9 mouse cellular contexts compared by ENCODE assay signal in genomic region chr4:82499725-82500577, GRCm38 (mm10).
DNase-seq lines count a peak whose midpoint lies in the region; ATAC-seq and TF ChIP-seq lines count a peak whose summit lies in the region.
"Had no signal": no experiment of that assay in that cellular context is flagged by ENCODE, and none has a peak within 500 bp of the region (broad histone marks: within the 10 kb centered on the region; RNA-seq: fewer than 3 reads in every experiment).

No protein-coding gene starts in this region.

- peaks cover 25% of the 10 kb centered on the region for H3K4me1 ChIP-seq in midbrain, embryonic 12.5 days
- peaks cover 10% of the 10 kb centered on the region; the same call in 1 of the 2 replicates for H3K4me1 ChIP-seq in midbrain, embryonic 11.5 days (ENCODE audit: control insufficient read depth, insufficient read depth, low read length)
- H3K4me1 ChIP-seq in limb, embryonic 12.5 days (replicated peaks): peaks cover 40% of the 10 kb centered on the region
- peaks cover 43% of the 10 kb centered on the region for H3K4me1 ChIP-seq in stomach, embryonic 16.5 days (ENCODE audit: control insufficient read depth, insufficient read depth, low read length)

- intact Hi-C loops in gastrocnemius, adult 2 months (cut with DNase I): loop anchor here (5.0 to 10.0 kb wide), 3 partner anchors 98 to 935 kb away; no protein-coding TSS in a partner anchor
- intact Hi-C loops in gastrocnemius, postnatal 14 days (cut with DNase I; ENCODE audit: low total_unique reads): no loop called here
- intact Hi-C loops in left cerebral cortex, postnatal 36 days (cut with DNase I): loop anchor here (5.0 to 10.0 kb wide), 4 partner anchors 37 to 935 kb away; no protein-coding TSS in a partner anchor

- H3K4me3 ChIP-seq in gastrocnemius, adult 2 months: peak overlapping the region; percentile 98
- H3K4me3 ChIP-seq in midbrain, embryonic 12.5 days: peak overlapping the region; percentile 21; the same call in 1 of the 2 replicates
- no peak overlapping the region for H3K4me3 ChIP-seq in midbrain, embryonic 11.5 days (ENCODE audit: low read depth, low read length)
- H3K4me3 ChIP-seq in limb, embryonic 12.5 days (replicated peaks): peak overlapping the region; percentile 27; the same call in 1 of the 2 replicates
- peak overlapping the region; percentile 24 for H3K4me3 ChIP-seq in stomach, embryonic 16.5 days (replicated peaks; ENCODE audit: low read length)

- no peak for TF ChIP-seq CTCF in gastrocnemius, adult 2 months (IDR thresholded peaks at IDR 0.05)

- H3K27ac ChIP-seq in gastrocnemius, adult 2 months: peak overlapping the region; percentile 100
- H3K27ac ChIP-seq in midbrain, embryonic 12.5 days (replicated peaks): no peak overlapping the region
- no peak overlapping the region for H3K27ac ChIP-seq in midbrain, embryonic 11.5 days (ENCODE audit: low read depth, low read length)
- H3K27ac ChIP-seq in limb, embryonic 12.5 days: no peak overlapping the region
- H3K27ac ChIP-seq in stomach, embryonic 16.5 days (ENCODE audit: low read length): no peak overlapping the region

- WGBS in midbrain, embryonic 12.5 days: 75% methylated on average over 9 of the region's 9 CpGs
- WGBS in midbrain, embryonic 11.5 days: 78% methylated on average over 9 of the region's 9 CpGs
- 70% methylated on average over 9 of the region's 9 CpGs for WGBS in limb, embryonic 12.5 days
- 46% methylated on average over 9 of the region's 9 CpGs for WGBS in stomach, embryonic 16.5 days

- no peak for ATAC-seq in midbrain, embryonic 12.5 days (ENCODE audit: low FRiP score, low read depth)
- no peak for ATAC-seq in midbrain, embryonic 11.5 days (ENCODE audit: low FRiP score)
- no peak for ATAC-seq in limb, embryonic 12.5 days (ENCODE audit: insufficient number of reproducible peaks, insufficient read depth, low FRiP score, low TSS enrichment, low read depth)
- ATAC-seq in stomach, embryonic 16.5 days (ENCODE audit: insufficient read depth, low FRiP score): no peak

- H3K36me3 ChIP-seq in midbrain, embryonic 12.5 days: peaks cover 12% of the 10 kb centered on the region; the same call in 1 of the 2 replicates
- peaks cover 6% of the 10 kb centered on the region for H3K36me3 ChIP-seq in midbrain, embryonic 11.5 days (ENCODE audit: control insufficient read depth, insufficient read depth, low read length)
- peaks cover 32% of the 10 kb centered on the region for H3K36me3 ChIP-seq in limb, embryonic 12.5 days
- H3K36me3 ChIP-seq in stomach, embryonic 16.5 days (ENCODE audit: control insufficient read depth, insufficient read depth, low read length): peaks cover 11% of the 10 kb centered on the region; the same call in 1 of the 2 replicates

- H3K9ac ChIP-seq in midbrain, embryonic 12.5 days (replicated peaks): no peak overlapping the region
- no peak overlapping the region for H3K9ac ChIP-seq in midbrain, embryonic 11.5 days (ENCODE audit: low read length)
- no peak overlapping the region for H3K9ac ChIP-seq in limb, embryonic 12.5 days (replicated peaks)
- no peak overlapping the region for H3K9ac ChIP-seq in stomach, embryonic 16.5 days (ENCODE audit: low read length)

- H3K27me3 ChIP-seq in midbrain, embryonic 12.5 days: no peaks in the 10 kb centered on the region; the same call in 1 of the 2 replicates
- no peaks in the 10 kb centered on the region for H3K27me3 ChIP-seq in midbrain, embryonic 11.5 days (ENCODE audit: control insufficient read depth, insufficient read depth, low read length)
- no peaks in the 10 kb centered on the region for H3K27me3 ChIP-seq in limb, embryonic 12.5 days
- H3K27me3 ChIP-seq in stomach, embryonic 16.5 days (ENCODE audit: control insufficient read depth, insufficient read depth, low read length): no peaks in the 10 kb centered on the region

- peak overlapping the region; percentile 94 for H3K4me2 ChIP-seq in midbrain, embryonic 12.5 days (replicated peaks)
- no peak overlapping the region for H3K4me2 ChIP-seq in midbrain, embryonic 11.5 days
- peak overlapping the region; percentile 83 for H3K4me2 ChIP-seq in limb, embryonic 12.5 days
- H3K4me2 ChIP-seq in stomach, embryonic 16.5 days (ENCODE audit: low read depth, low read length): peak overlapping the region; percentile 43

- H3K9me3 ChIP-seq in midbrain, embryonic 12.5 days: no peaks in the 10 kb centered on the region
- H3K9me3 ChIP-seq in midbrain, embryonic 11.5 days (ENCODE audit: control insufficient read depth, low read length): no peaks in the 10 kb centered on the region
- no peaks in the 10 kb centered on the region for H3K9me3 ChIP-seq in limb, embryonic 12.5 days
- no peaks in the 10 kb centered on the region for H3K9me3 ChIP-seq in stomach, embryonic 16.5 days (replicated peaks; ENCODE audit: control insufficient read depth, low read length)

- no peak for DNase-seq in gastrocnemius, adult 2 months
- no peak for DNase-seq in gastrocnemius, postnatal 14 days
- DNase-seq in midbrain, embryonic 11.5 days (ENCODE audit: low spot score, missing footprints): no peak
- DNase-seq in adrenal gland, adult 2 months: no peak
- DNase-seq in left cerebral cortex, postnatal 36 days (ENCODE audit: low spot score in 2 of 2): no peak
- DNase-seq: B cell, adult 2 months had no signal
